Mouse (Mus musculus): Measurements from ENCODE around the gene Nub1. TPM values are rescaled to one million over a fixed set of nuclear protein-coding genes. Genes with fewer than 3 reads are reported as not detected.

The Nub1 gene
- polyA plus RNA-seq (2012; rRNA removed), result 79.9 and 80.0 TPM in 2 replicates

- DNase-seq (ENCODE audit: extremely low spot score in 1 of 2, low spot score in 1 of 2), result peak; percentile 93 to 97
Observed at GRCm38 (mm10) chr5:24685366-24686093, at the start of gene Nub1. Gene Nub1, plus strand, starts transcription at chr5:24685532.

- no peak for DNase-seq (ENCODE audit: extremely low spot score in 1 of 2, low spot score in 1 of 2)
Observed at GRCm38 (mm10) chr5:24636987-24637386, 48.3 kb upstream of the Nub1 start.

- DNase-seq (ENCODE audit: extremely low spot score in 1 of 2, low spot score in 1 of 2), result no peak
Observed at GRCm38 (mm10) chr5:24638131-24638530, 47.2 kb upstream of the Nub1 start.

- peak in 1 of 2 experiments; percentile 33 for DNase-seq (ENCODE audit: extremely low spot score in 1 of 2, low spot score in 1 of 2)
Observed at GRCm38 (mm10) chr5:24639081-24639480, 46.3 kb upstream of the Nub1 start.

- peak in 1 of 2 experiments; percentile 63 for DNase-seq (ENCODE audit: extremely low spot score in 1 of 2, low spot score in 1 of 2)
Observed at GRCm38 (mm10) chr5:24645454-24645853, 39.9 kb upstream of the Nub1 start.

- no peak for DNase-seq (ENCODE audit: extremely low spot score in 1 of 2, low spot score in 1 of 2)
Observed at GRCm38 (mm10) chr5:24649231-24649630, 36.1 kb upstream of the Nub1 start.

GRCm38 (mm10) chr5:24649701-24650100, 35.6 kb upstream of the Nub1 start:
- DNase-seq (ENCODE audit: extremely low spot score in 1 of 2, low spot score in 1 of 2), result no peak

- no peak for DNase-seq (ENCODE audit: extremely low spot score in 1 of 2, low spot score in 1 of 2)
Observed at GRCm38 (mm10) chr5:24651356-24651755, 34.0 kb upstream of the Nub1 start.

GRCm38 (mm10) chr5:24651768-24652752, 33.3 kb upstream of the Nub1 start:
- DNase-seq (ENCODE audit: extremely low spot score in 1 of 2, low spot score in 1 of 2), result peak; percentile 44 to 95

GRCm38 (mm10) chr5:24652780-24653179, 32.6 kb upstream of the Nub1 start:
- DNase-seq (ENCODE audit: extremely low spot score in 1 of 2, low spot score in 1 of 2), result no peak

- DNase-seq (ENCODE audit: extremely low spot score in 1 of 2, low spot score in 1 of 2), result no peak
Observed at GRCm38 (mm10) chr5:24654491-24654890, 30.8 kb upstream of the Nub1 start.

GRCm38 (mm10) chr5:24657113-24657512, 28.2 kb upstream of the Nub1 start:
- peak in 1 of 2 experiments; percentile 40 for DNase-seq (ENCODE audit: extremely low spot score in 1 of 2, low spot score in 1 of 2)

- DNase-seq (ENCODE audit: extremely low spot score in 1 of 2, low spot score in 1 of 2), result no peak
Observed at GRCm38 (mm10) chr5:24659708-24660423, 25.5 kb upstream of the Nub1 start.

GRCm38 (mm10) chr5:24661457-24661856, 23.9 kb upstream of the Nub1 start:
- DNase-seq (ENCODE audit: extremely low spot score in 1 of 2, low spot score in 1 of 2), result no peak

- peak; percentile 59 to 96 for DNase-seq (ENCODE audit: extremely low spot score in 1 of 2, low spot score in 1 of 2)
Observed at GRCm38 (mm10) chr5:24674238-24674637, 11.1 kb upstream of the Nub1 start.

GRCm38 (mm10) chr5:24681436-24681835, 3.9 kb upstream of the Nub1 start:
- no peak for DNase-seq (ENCODE audit: extremely low spot score in 1 of 2, low spot score in 1 of 2)

GRCm38 (mm10) chr5:24684578-24685365, 560 bp upstream of the Nub1 start:
- DNase-seq (ENCODE audit: extremely low spot score in 1 of 2, low spot score in 1 of 2), result peak; percentile 69 to 80

- peak in 1 of 2 experiments; percentile 49 for DNase-seq (ENCODE audit: extremely low spot score in 1 of 2, low spot score in 1 of 2)
Observed at GRCm38 (mm10) chr5:24686176-24686575, 844 bp downstream of the Nub1 start.

GRCm38 (mm10) chr5:24686671-24687420, 1.5 kb downstream of the Nub1 start:
- DNase-seq (ENCODE audit: extremely low spot score in 1 of 2, low spot score in 1 of 2), result peak in 1 of 2 experiments; percentile 9
